Comparison of ENCODE assay signal across 30 mouse cellular contexts in the genomic region with DNA sequence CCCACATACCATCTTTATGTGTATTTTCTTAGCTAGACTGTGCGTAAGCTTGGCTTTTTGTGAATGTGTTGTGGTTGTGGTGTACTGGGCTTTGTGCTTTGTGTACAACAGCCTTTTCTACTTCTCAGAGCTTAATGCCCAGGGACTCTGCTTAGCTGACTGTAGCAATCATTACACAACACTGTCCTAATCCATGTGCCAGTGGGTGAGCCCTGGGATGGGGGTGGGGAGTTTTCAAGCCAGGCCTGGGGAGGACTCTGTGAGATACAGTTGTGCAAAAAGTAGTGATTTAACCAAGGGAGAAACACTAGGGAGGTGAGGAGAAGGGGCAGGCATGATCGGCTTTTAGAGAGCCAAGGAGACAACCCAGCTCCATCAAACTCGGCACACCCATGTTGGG. TPM values are rescaled to one million over a fixed set of nuclear protein-coding genes. Genes with fewer than 3 reads are reported as not detected.
DNase-seq lines count a peak whose midpoint lies in the region; ATAC-seq and TF ChIP-seq lines count a peak whose summit lies in the region.
"Had no signal": no experiment of that assay in that cellular context is flagged by ENCODE, and none has a peak within 500 bp of the region (broad histone marks: within the 10 kb centered on the region; RNA-seq: fewer than 3 reads in every experiment).

No protein-coding gene starts in this region.

- H3K79me2 ChIP-seq in liver, adult 2 months (ENCODE audit: control insufficient read depth, insufficient read depth, low read length): peaks cover 2% of the 10 kb centered on the region; the same call in 1 of the 2 replicates

- 30% methylated on average over 3 of the region's 3 CpGs for WGBS in liver, adult 2 months
- 58% methylated on average over 3 of the region's 3 CpGs for WGBS in liver, embryonic 15.5 days (ENCODE audit: insufficient replicate concordance)

- H3K36me3 ChIP-seq in liver, adult 2 months (ENCODE audit: control insufficient read depth, insufficient read depth, low read length): peaks cover 27% of the 10 kb centered on the region
- peaks cover 46% of the 10 kb centered on the region for H3K36me3 ChIP-seq in liver, embryonic 15.5 days (replicated peaks)

- TF ChIP-seq POLR2A in liver, adult 2 months (IDR thresholded peaks at IDR 0.05; ENCODE audit: extremely low read depth, insufficient read depth, low read length): no peak

- H3K4me1 ChIP-seq in brown adipose tissue, adult 24 weeks (ENCODE audit: control insufficient read depth, insufficient read depth, insufficient read length, low read length): no peaks in the 10 kb centered on the region
- H3K4me1 ChIP-seq in liver, adult 2 months (ENCODE audit: control insufficient read depth, insufficient read depth, low read length): peaks cover 20% of the 10 kb centered on the region
- H3K4me1 ChIP-seq in liver, embryonic 15.5 days (replicated peaks): peaks cover 11% of the 10 kb centered on the region
- H3K4me1 ChIP-seq: embryonic facial prominence, embryonic 10.5 days; embryonic facial prominence, embryonic 15.5 days; forebrain, embryonic 13.5 days; midbrain, embryonic 10.5 days; midbrain, embryonic 15.5 days; neural tube, embryonic 15.5 days had no signal

- no peak overlapping the region for H3K4me3 ChIP-seq in brown adipose tissue, adult 24 weeks (ENCODE audit: insufficient read depth, low read depth, low read length)
- peak overlapping the region; percentile 15; the same call in 1 of the 2 replicates for H3K4me3 ChIP-seq in liver, adult 2 months (ENCODE audit: insufficient read depth, low read depth, low read length)
- no peak overlapping the region for H3K4me3 ChIP-seq in liver, embryonic 15.5 days (replicated peaks)
- H3K4me3 ChIP-seq: embryonic facial prominence, embryonic 10.5 days; embryonic facial prominence, embryonic 15.5 days; forebrain, embryonic 13.5 days; heart, embryonic 10.5 days; hindbrain, embryonic 13.5 days; midbrain, embryonic 10.5 days; midbrain, embryonic 15.5 days; neural tube, embryonic 15.5 days had no signal

- TF ChIP-seq CTCF in liver, adult 2 months (IDR thresholded peaks at IDR 0.05; ENCODE audit: low read depth, low read length): no peak

- H3K27ac ChIP-seq in brown adipose tissue, adult 24 weeks (replicated peaks; ENCODE audit: low read depth, low read length): peak overlapping the region; percentile 33; the same call in 1 of the 2 replicates
- peak overlapping the region; percentile 99 for H3K27ac ChIP-seq in liver, adult 2 months (replicated peaks; ENCODE audit: insufficient read depth, low read depth, low read length)
- peak overlapping the region; percentile 70 for H3K27ac ChIP-seq in liver, embryonic 15.5 days (replicated peaks)
- H3K27ac ChIP-seq: embryonic facial prominence, embryonic 10.5 days; embryonic facial prominence, embryonic 15.5 days; forebrain, embryonic 13.5 days; heart, embryonic 10.5 days; hindbrain, embryonic 13.5 days; kidney, postnatal 0 days; midbrain, embryonic 10.5 days; midbrain, embryonic 15.5 days; neural tube, embryonic 15.5 days had no signal

- H3K9me3 ChIP-seq in liver, embryonic 15.5 days (replicated peaks): no peaks in the 10 kb centered on the region
- H3K9me3 ChIP-seq: embryonic facial prominence, embryonic 10.5 days; embryonic facial prominence, embryonic 15.5 days; forebrain, embryonic 13.5 days; heart, embryonic 10.5 days; hindbrain, embryonic 13.5 days; midbrain, embryonic 10.5 days; midbrain, embryonic 15.5 days; neural tube, embryonic 15.5 days had no signal

- H3K27me3 ChIP-seq in liver, adult 2 months (ENCODE audit: control insufficient read depth, insufficient read depth, low read length): no peaks in the 10 kb centered on the region
- H3K27me3 ChIP-seq in liver, embryonic 15.5 days: no peaks in the 10 kb centered on the region
- H3K27me3 ChIP-seq: embryonic facial prominence, embryonic 15.5 days; forebrain, embryonic 13.5 days; hindbrain, embryonic 13.5 days; midbrain, embryonic 15.5 days; neural tube, embryonic 15.5 days had no signal

- peak; percentile 56 for ATAC-seq in liver, embryonic 15.5 days (ENCODE audit: insufficient read depth)
- ATAC-seq in erythroblast, adult 5-6 weeks (replicated peaks; ENCODE audit: low FRiP score, poor library complexity, severe bottlenecking): no peak
- no peak for ATAC-seq in megakaryocyte-erythroid progenitor cell, adult 5-6 weeks (replicated peaks; ENCODE audit: low FRiP score, low TSS enrichment, poor library complexity, severe bottlenecking)
- ATAC-seq: forebrain, embryonic 13.5 days; midbrain, embryonic 15.5 days had no signal

- peak; percentile 69 for DNase-seq in adipocyte (ENCODE audit: low spot score)
- peak; percentile 91 for DNase-seq in liver, adult 2 months (ENCODE audit: extremely low read depth, low read depth, low spot score)
- no peak for DNase-seq in layer of hippocampus, adult 11-12 months (ENCODE audit: low spot score)
- DNase-seq: adrenal gland, adult 8-10 months; B cell, adult 2 months; cerebellum, adult 2 months; cerebellum, postnatal 14 days; gastrocnemius, postnatal 14 days; heart, postnatal 36 days; kidney, adult 2 months; kidney, postnatal 4 days; lung, adult 18-20 months; lung, postnatal 14 days; retina, postnatal 1 day; right cerebral cortex, postnatal 14 days; thymus, adult 2 months; thymus, postnatal 36 days had no signal

- 0 out of 2 replicates have a peak overlapping the region, but pooled peaks have one; percentile 33 for H3K4me2 ChIP-seq in liver, embryonic 15.5 days
- H3K4me2 ChIP-seq: embryonic facial prominence, embryonic 15.5 days; forebrain, embryonic 13.5 days; hindbrain, embryonic 13.5 days; midbrain, embryonic 15.5 days; neural tube, embryonic 15.5 days had no signal

- peak overlapping the region; percentile 74 for H3K9ac ChIP-seq in liver, adult 2 months (ENCODE audit: low read depth, low read length)
- H3K9ac ChIP-seq in liver, embryonic 15.5 days: no peak overlapping the region
- H3K9ac ChIP-seq: embryonic facial prominence, embryonic 15.5 days; forebrain, embryonic 13.5 days; hindbrain, embryonic 13.5 days; midbrain, embryonic 15.5 days; neural tube, embryonic 15.5 days had no signal

RNA-seq across cellular contexts. Expression of a gene that starts 10.6 kb away (rescaled TPM):
- polyA plus RNA-seq in brown adipose tissue, adult 24 weeks (2012; ENCODE audit: insufficient read depth, insufficient read length, missing spikeins): 77.0 and 102 TPM in 2 replicates
- 39.0 and 44.9 TPM in 2 replicates for total RNA-seq in liver, adult 2 months (2014; rRNA removed)
- 24.3 and 28.2 TPM in 2 replicates for polyA plus RNA-seq in liver, adult 2 months (2012; rRNA removed)
- polyA plus RNA-seq in liver, embryonic 15.5 days (2015; fragmentation: Nextera tagmentation; extraction: Ambion mirVana): 29.2 and 34.8 TPM in 2 replicates
- total RNA-seq in erythroblast, adult 5-6 weeks (2015; ENCODE audit: low replicate concordance): 15.4 and 27.4 TPM in 2 replicates
- total RNA-seq in erythroblast, adult 5-6 weeks (2017; ENCODE audit: low replicate concordance): 5.3 and 21.7 TPM in 2 replicates
- 51.1 and 53.5 TPM in 2 replicates for total RNA-seq in megakaryocyte-erythroid progenitor cell, adult 5-6 weeks (2014; fragmentation: Nextera tagmentation)
- total RNA-seq in megakaryocyte-erythroid progenitor cell, adult 5-6 weeks (2017): 49.8 and 60.8 TPM in 2 replicates

RNA-seq across cellular contexts. Expression of a gene that starts 20.7 kb away (rescaled TPM):
- polyA plus RNA-seq in brown adipose tissue, adult 24 weeks (2012; ENCODE audit: insufficient read depth, insufficient read length, missing spikeins): 77.1 and 95.2 TPM in 2 replicates
- 42.3 and 46.1 TPM in 2 replicates for total RNA-seq in liver, adult 2 months (2014; rRNA removed)
- 27.4 and 28.5 TPM in 2 replicates for polyA plus RNA-seq in liver, adult 2 months (2012; rRNA removed)
- polyA plus RNA-seq in liver, embryonic 15.5 days (2015; fragmentation: Nextera tagmentation; extraction: Ambion mirVana): 62.0 and 80.4 TPM in 2 replicates
- total RNA-seq in erythroblast, adult 5-6 weeks (2015; ENCODE audit: low replicate concordance): 51.0 and 66.9 TPM in 2 replicates
- total RNA-seq in erythroblast, adult 5-6 weeks (2017; ENCODE audit: low replicate concordance): 63.7 and 79.4 TPM in 2 replicates
- 256 and 308 TPM in 2 replicates for total RNA-seq in megakaryocyte-erythroid progenitor cell, adult 5-6 weeks (2014; fragmentation: Nextera tagmentation)
- total RNA-seq in megakaryocyte-erythroid progenitor cell, adult 5-6 weeks (2017): 300 and 428 TPM in 2 replicates

RNA-seq across cellular contexts. Expression of a gene that starts 23.2 kb away (rescaled TPM):
- 491 and 628 TPM in 2 replicates for polyA plus RNA-seq in brown adipose tissue, adult 24 weeks (2012; ENCODE audit: insufficient read depth, insufficient read length, missing spikeins)
- 106 and 125 TPM in 2 replicates for total RNA-seq in liver, adult 2 months (2014; rRNA removed)
- 159 and 191 TPM in 2 replicates for polyA plus RNA-seq in liver, adult 2 months (2012; rRNA removed)
- polyA plus RNA-seq in liver, embryonic 15.5 days (2015; fragmentation: Nextera tagmentation; extraction: Ambion mirVana): 40.5 and 43.3 TPM in 2 replicates
- total RNA-seq in erythroblast, adult 5-6 weeks (2015; ENCODE audit: low replicate concordance): 4.4 and 14.2 TPM in 2 replicates
- total RNA-seq in erythroblast, adult 5-6 weeks (2017; ENCODE audit: low replicate concordance): 4.5 and 6.1 TPM in 2 replicates
- total RNA-seq in megakaryocyte-erythroid progenitor cell, adult 5-6 weeks (2014; fragmentation: Nextera tagmentation): 48.6 and 51.8 TPM in 2 replicates
- total RNA-seq in megakaryocyte-erythroid progenitor cell, adult 5-6 weeks (2017): 25.6 and 44.4 TPM in 2 replicates

Comparison
In these comparisons a context has a peak if more than half of its experiments do, and no peak if none do; other contexts are left out.
1. H3K27ac ChIP-seq: peak in every context shown above with its lines; median percentile 99 in liver, adult 2 months; 70 in liver, embryonic 15.5 days; 33 in brown adipose tissue, adult 24 weeks.